Mouse (Mus musculus) kidney, postnatal 0 days (tissue): ENCODE data around the gene Grtp1. TPM values are rescaled to one million over a fixed set of nuclear protein-coding genes. Genes with fewer than 3 reads are reported as not detected.

Source experiments
- ATAC-seq: fragments of 200-750 bp; cut with Nextera tagmentation; replicated peaks from 2 replicates; pipeline ENCODE4 v1.8.0; 2017; ENCODE audit warnings: low read depth, moderate number of reproducible peaks, moderate TSS enrichment, moderate library complexity; ENCODE audit not compliant: low FRiP score
- DNase-seq: peaks from one replicate; pipeline ENCODE4 v3.0.0-alpha.2; 2016; ENCODE audit warnings: low spot score
- H3K27ac ChIP-seq: fragments of 300-500 bp; sonication (generic); 2 replicates; pipeline ENCODE4 v1.5.1; 2014; ENCODE audit warnings: mild to moderate bottlenecking
- H3K27me3 ChIP-seq: fragments of 300-500 bp; sonication (generic); 2 replicates; pipeline ENCODE4 v1.6.1; 2014; ENCODE audit warnings: low read length, mixed read lengths; ENCODE audit not compliant: insufficient read depth
- H3K36me3 ChIP-seq: fragments of 300-500 bp; sonication (generic); 2 replicates; pipeline ENCODE4 v1.6.1; 2014; ENCODE audit warnings: low read length, mixed read lengths; ENCODE audit not compliant: insufficient read depth
- H3K4me1 ChIP-seq: fragments of 300-500 bp; sonication (generic); replicated peaks from 2 replicates; pipeline ENCODE4 v1.6.1; 2014; ENCODE audit warnings: antibody characterized with exemption, low read length, mixed read lengths; ENCODE audit not compliant: insufficient read depth
- H3K4me2 ChIP-seq: fragments of 300-500 bp; sonication (generic); 2 replicates; pipeline ENCODE4 v1.6.1; 2014; ENCODE audit warnings: mild to moderate bottlenecking, low read length, moderate library complexity, mixed read lengths
- H3K4me3 ChIP-seq: fragments of 300-500 bp; sonication (generic); replicated peaks from 2 replicates; pipeline ENCODE4 v1.5.1; 2014; ENCODE audit warnings: low read depth, low read length
- H3K9ac ChIP-seq: fragments of 300-500 bp; sonication (generic); 2 replicates; pipeline ENCODE4 v1.6.1; 2014; ENCODE audit warnings: low read depth, low read length
- H3K9me3 ChIP-seq: fragments of 300-500 bp; sonication (generic); replicated peaks from 2 replicates; pipeline ENCODE4 v1.6.1; 2016; ENCODE audit warnings: low read length, inconsistent platforms, mixed read lengths
- CTCF ChIP-seq: IDR thresholded peaks from 2 replicates; pipeline ENCODE4 v1.5.1; 2016; ENCODE audit warnings: antibody characterized with exemption, low read depth, mild to moderate bottlenecking, moderate library complexity
- WGBS: fragments of 180-500 bp; shearing (Covaris S2); extraction: QIAGEN DNeasy Blood & Tissue Kit; methylation state at CpG from one replicate; pipeline ENCODE4 v1.1.7; 2014; 5-methylcytosine and 5-hydroxymethylcytosine counted together
- polyA plus RNA-seq: library from polyadenylated mRNA; unstranded; fragments of >200 nt; fragmentation: Nextera tagmentation; extraction: Ambion mirVana; gene quantifications from 2 replicates; pipeline ENCODE4 v1.2.1, GENCODE M21; 2015

Grtp1 gene
- polyA plus RNA-seq, 1 experiment from 2014 or later, result 26.8 TPM

DNA sequence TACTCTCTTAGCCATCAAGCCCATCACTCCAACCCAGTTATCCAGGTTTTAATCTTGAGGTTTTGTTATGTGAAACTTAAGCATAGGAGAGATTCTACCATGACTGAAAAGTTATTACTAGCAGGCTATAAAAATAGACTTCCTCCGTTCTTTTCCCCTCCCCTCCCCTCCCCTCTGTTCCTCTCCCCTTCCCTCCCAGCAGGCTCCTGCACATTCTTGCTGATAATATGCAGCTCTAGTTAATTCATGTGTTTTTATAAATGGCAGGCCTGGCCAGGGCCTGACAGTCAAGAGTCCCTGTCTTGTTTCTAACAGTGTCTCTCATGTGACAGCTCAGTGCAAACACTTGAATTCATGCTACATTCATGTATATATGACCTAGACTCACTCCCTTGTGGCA, 29.9 kb downstream of the Grtp1 start:
- Histone ChIP-seq H3K36me3 (peaks cover 68% of the 10 kb centered on the region), H3K27ac (no peak overlapping the region), H3K9ac (no peak overlapping the region), H3K4me1 (no peaks in the 10 kb centered on the region), H3K9me3 (no peaks in the 10 kb centered on the region), H3K4me2 (no peak overlapping the region), H3K27me3 (no peaks in the 10 kb centered on the region), H3K4me3 (no peak overlapping the region)
- no peak for DNase-seq
- ATAC-seq, result no peak
- 35% methylated on average over 1 of the region's 1 CpGs for WGBS
- no peak for TF ChIP-seq CTCF

DNA sequence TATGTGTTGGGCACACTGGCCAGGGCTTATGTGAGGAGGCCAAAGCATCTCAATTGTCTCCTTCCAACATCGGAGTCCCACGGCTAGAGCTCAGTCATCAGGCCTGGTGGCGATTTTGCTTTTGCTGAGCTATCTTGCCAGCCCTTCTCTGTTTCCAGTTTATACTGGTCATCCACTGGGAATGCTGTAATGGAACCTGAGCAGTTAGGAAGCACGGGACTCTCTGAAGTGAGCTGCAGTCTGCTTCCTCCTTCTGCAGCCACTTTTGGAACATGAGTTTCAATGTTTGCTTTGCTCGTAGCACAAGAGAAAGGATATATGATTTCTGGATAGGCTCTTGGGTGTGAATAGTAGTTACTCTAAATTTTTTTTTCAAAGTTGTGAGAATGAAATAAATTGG, 36.1 kb downstream of the Grtp1 start:
- DNase-seq (no peak), ATAC-seq (no peak)
- WGBS, result 84% methylated on average over 5 of the region's 5 CpGs
- Histone ChIP-seq H3K4me1 (peaks cover 5% of the 10 kb centered on the region), H3K27ac (no peak overlapping the region), H3K4me3 (no peak overlapping the region), H3K9me3 (no peaks in the 10 kb centered on the region), H3K27me3 (no peaks in the 10 kb centered on the region), H3K36me3 (peaks cover 18% of the 10 kb centered on the region), H3K9ac (no peak overlapping the region), H3K4me2 (no peak overlapping the region)
- TF ChIP-seq CTCF, result no peak

DNA sequence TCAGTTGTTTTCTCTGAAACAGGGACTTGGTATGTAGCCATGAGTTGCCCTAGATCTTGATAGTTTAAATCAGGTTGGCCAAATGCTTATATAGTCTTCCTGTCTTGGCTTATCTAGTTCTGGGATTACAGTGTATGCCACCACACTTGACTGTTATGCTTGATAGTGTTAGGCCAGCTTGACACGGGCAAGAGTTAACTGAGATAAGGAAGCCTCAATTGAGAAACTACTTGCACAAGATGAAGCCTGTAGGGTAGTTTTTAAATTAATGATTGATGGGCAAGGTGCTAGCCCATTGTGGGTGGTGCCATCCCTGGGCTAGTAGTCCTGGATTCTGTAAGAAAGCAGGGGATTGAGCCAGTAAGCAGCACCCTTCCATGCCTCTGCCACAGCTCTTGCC, 36.9 kb downstream of the Grtp1 start:
- peaks cover 14% of the 10 kb centered on the region for H3K36me3 ChIP-seq
- H3K4me1 ChIP-seq, result peaks cover 5% of the 10 kb centered on the region
- no peak for ATAC-seq
- H3K4me3 ChIP-seq, result no peak overlapping the region
- DNase-seq, result no peak
- TF ChIP-seq CTCF, result no peak
- H3K9me3 ChIP-seq, result no peaks in the 10 kb centered on the region
- no peak overlapping the region for H3K9ac ChIP-seq
- no peaks in the 10 kb centered on the region for H3K27me3 ChIP-seq
- 87% methylated on average over 1 of the region's 1 CpGs for WGBS
- no peak overlapping the region for H3K4me2 ChIP-seq
- H3K27ac ChIP-seq, result no peak overlapping the region

DNA sequence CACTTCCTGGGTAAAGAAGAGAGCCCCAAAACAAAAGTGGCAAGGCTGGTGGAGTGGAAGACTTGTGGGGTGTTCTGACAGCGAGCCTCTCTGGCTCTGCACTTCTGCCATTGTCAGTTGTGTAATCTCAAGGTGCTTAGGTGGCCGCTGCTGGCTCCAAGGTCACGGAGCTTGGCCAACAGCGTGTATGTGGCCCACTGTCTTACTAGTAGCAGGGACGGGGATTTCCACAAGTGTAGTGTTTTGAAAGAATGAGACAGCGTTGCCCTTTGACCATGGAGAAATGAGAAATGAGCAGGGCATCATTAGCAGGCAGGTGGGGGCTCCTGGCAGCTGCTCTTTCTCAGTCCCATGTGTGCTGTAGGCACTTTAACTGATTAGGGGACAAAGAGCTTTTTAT, 38.3 kb downstream of the Grtp1 start:
- Histone ChIP-seq H3K4me2 (no peak overlapping the region), H3K4me3 (no peak overlapping the region), H3K9ac (no peak overlapping the region), H3K27ac (no peak overlapping the region), H3K36me3 (no peaks in the 10 kb centered on the region), H3K4me1 (peaks cover 5% of the 10 kb centered on the region), H3K27me3 (no peaks in the 10 kb centered on the region), H3K9me3 (no peaks in the 10 kb centered on the region)
- no peak for DNase-seq
- no peak for TF ChIP-seq CTCF
- ATAC-seq, result no peak
- WGBS, result 77% methylated on average over 6 of the region's 6 CpGs

DNA sequence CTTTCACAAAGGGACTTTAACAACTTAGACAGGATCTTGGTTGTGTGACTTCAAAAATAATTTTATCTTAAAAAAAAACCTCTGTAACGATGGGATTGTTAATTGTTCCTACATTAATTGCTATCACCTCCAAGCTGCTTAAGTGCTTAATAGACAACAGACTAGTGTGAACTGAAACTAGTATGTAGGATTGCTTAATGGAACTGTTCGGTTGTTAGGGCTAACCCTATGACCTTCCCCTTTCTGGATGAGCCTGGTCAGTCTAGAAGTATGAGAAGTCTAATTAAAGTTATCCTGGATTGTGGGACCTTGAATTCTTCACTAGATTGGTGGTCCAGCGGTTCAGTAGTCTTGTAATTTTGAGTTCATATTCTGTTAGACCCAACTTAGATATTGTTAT, 39.7 kb downstream of the Grtp1 start:
- no peaks in the 10 kb centered on the region for H3K36me3 ChIP-seq
- peak overlapping the region; percentile 98; the same call in 1 of the 2 replicates for H3K4me3 ChIP-seq
- H3K27ac ChIP-seq, result no peak overlapping the region
- H3K27me3 ChIP-seq, result no peaks in the 10 kb centered on the region
- peak overlapping the region; percentile 95; the same call in 1 of the 2 replicates for H3K4me2 ChIP-seq
- peaks cover 5% of the 10 kb centered on the region for H3K4me1 ChIP-seq
- TF ChIP-seq CTCF, result no peak
- H3K9ac ChIP-seq, result no peak overlapping the region
- H3K9me3 ChIP-seq, result no peaks in the 10 kb centered on the region
- 82% methylated on average over 3 of the region's 3 CpGs for WGBS
- DNase-seq, result no peak
- ATAC-seq, result no peak

DNA sequence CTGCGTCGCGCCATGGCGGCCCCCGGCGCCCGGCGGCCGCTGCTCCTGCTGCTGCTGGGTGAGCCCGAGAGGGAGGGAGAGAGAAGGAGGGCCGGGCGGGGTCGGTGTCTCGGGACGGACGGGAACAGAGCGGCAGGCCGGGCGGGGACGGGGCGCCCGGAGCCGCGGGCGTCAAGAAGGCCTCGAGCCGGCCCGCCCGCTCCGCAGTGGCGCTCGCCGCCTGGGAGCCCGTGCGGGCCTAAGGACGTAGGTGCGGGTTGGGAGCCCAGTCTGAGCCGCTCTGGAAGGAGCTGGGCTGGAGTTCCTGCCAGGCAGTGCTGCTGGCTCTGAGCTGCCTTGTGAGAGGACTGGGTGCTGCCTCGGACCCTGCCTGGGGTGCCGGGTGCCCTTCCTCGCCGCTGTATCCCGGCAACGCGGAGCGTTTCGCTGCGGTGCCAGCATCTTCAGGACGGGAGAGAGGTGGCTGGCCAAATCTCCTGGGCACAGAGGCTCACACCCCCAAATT, 41.0 kb downstream of the Grtp1 start:
- no peaks in the 10 kb centered on the region for H3K9me3 ChIP-seq
- H3K4me2 ChIP-seq, result peak overlapping the region; percentile 95
- no peak for TF ChIP-seq CTCF
- peak overlapping the region; percentile 99 for H3K9ac ChIP-seq
- no peaks in the 10 kb centered on the region for H3K36me3 ChIP-seq
- DNase-seq (peak; percentile 35), ATAC-seq (peak; percentile 71)
- no peaks in the 10 kb centered on the region for H3K27me3 ChIP-seq
- peak overlapping the region; percentile 90 for H3K27ac ChIP-seq
- peak overlapping the region; percentile 98 for H3K4me3 ChIP-seq
- H3K4me1 ChIP-seq, result peaks cover 5% of the 10 kb centered on the region
- WGBS, result under 1% methylated on average over 39 of the region's 49 CpGs
